Mouse (Mus musculus) gastrocnemius, postnatal 36 days (tissue): ENCODE data around the gene Gdpd3. TPM values are rescaled to one million over a fixed set of nuclear protein-coding genes. Genes with fewer than 3 reads are reported as not detected.
"Not testable (repeated sequence)": the region's sequence is repeated elsewhere in the genome, so short reads cannot be mapped to it uniquely, and the experiment has no call there.

Experiments used
- DNase-seq, 2 experiments: peaks; one replicate each; pipeline ENCODE4 v3.0.0; 2022
- intact Hi-C: fragments of 180-260 bp; cut with DNase I; formaldehyde crosslinking; loops from one replicate; pipeline ENCODE4 v1.15.1; 2025
- total RNA-seq, 2 experiments: library from RNA; stranded (reverse); gene quantifications; 2 replicates each; pipeline ENCODE4 v1.2.3; 2021

Gdpd3 gene
- total RNA-seq, 2 experiments from 2014 or later: 0.99 to 1.8 TPM

GRCm38 (mm10) chr7:126759672-126760390, 6.3 kb upstream of the Gdpd3 start:
- no peak for DNase-seq
- intact Hi-C loops: loop anchor here (5.0 kb wide), 1 partner anchor 257 kb away; the partner anchor contains the start of genes Pagr1a and Pagr1b

- DNase-seq: peak; percentile 58 to 67
- intact Hi-C loops: no loop called here
These were observed 5.7 kb upstream of the Gdpd3 start for GRCm38 (mm10) chr7:126760391-126760802.

DNA sequence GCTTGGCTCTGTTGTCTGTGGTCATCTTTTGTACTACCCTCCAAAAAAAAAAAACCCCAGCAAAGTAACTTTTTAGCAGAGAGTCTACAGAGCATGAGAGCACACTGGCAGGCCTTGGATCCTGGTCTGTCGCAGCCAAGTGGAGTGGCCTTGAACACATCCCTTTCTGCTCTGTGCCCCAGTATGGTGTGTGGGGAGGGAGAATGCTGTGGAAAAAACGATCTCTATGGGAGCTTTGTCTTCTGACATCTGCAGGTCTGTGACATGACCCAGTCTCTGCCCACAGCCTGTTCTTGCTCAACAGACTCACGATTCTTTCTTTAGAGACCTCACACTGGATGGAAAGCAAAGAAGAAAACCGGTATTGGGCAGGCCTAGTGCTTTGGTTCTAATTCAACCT, 5.2 kb upstream of the Gdpd3 start:
- intact Hi-C loops: no loop called here
- DNase-seq: no peak

DNA sequence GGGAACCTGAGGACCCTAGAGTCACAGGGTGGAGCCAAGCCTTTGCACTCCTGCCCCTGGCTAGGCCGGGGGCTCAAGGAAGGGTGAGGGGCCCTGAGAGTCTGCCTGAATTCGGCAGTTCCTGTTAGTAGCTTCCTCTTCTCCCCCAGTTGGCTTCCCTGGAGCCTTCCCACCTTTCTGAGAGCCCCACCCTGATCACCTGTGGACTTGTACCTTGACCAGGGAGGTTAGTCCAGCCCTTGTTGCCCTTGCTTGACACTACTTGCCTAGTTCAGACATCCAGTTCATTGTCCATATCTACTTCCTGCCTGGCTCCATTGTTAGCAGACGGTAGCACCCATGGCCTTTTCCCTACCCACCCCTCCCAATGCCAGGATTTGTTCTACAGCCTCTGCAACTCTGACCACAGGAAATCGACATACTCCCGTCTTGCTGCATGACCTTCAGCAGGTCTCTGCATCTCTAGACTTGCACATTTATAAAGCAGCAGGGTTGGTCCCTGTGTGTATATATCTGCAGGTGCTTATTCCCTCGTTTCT, 4.5 kb upstream of the Gdpd3 start:
- no peak for DNase-seq
- intact Hi-C loops: no loop called here

DNA sequence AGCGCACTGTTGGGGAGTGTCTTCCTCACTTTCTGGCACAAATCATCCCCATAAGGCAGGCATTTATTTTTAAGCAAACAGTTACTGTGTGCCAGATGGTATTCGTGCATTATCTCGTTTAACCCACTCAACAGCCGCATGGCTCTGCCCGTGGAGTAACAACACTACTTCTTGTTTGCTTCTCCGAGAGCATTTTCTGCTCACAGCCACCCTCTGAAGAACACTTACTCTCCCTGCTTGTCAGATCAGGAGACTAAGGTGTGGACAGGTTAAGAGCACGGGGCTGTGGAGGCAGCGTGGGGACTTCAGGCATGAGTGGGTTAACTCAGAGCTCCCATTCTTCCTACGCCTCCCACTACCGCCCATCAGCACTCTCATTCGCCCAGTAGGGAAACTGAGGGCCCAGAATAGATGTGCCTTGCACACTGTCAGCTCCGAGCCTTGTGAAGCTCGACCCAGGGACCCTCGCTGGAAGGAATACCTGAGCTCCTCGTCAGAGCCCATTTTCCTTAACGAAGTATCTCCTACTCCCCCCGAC, 3.6 kb upstream of the Gdpd3 start:
- intact Hi-C loops: no loop called here
- DNase-seq: no peak

DNA sequence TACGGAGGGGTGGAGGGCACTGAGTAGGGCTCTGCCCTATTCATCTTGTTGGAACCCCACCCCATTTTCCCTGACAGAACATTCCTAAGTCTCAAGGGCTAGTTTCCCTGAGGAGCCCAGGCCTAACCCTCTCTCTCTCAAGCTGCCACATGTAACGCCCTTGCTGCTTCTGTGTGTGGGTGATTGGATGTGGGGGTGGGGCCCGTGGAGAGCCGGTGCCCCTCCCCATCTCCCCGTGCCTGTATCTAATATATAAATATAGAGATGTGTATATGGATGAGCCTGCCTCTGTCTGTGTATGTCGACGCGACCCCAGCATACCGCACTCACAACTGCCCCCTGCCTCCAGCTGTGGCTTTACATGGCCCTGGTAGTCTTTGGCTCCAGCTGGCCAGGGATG, 594 bp upstream of the Gdpd3 start:
- intact Hi-C loops: no loop called here
- DNase-seq: no peak

GRCm38 (mm10) chr7:126767001-126767400, 867 bp downstream of the Gdpd3 start:
- intact Hi-C loops: no loop called here
- no peak for DNase-seq

DNA sequence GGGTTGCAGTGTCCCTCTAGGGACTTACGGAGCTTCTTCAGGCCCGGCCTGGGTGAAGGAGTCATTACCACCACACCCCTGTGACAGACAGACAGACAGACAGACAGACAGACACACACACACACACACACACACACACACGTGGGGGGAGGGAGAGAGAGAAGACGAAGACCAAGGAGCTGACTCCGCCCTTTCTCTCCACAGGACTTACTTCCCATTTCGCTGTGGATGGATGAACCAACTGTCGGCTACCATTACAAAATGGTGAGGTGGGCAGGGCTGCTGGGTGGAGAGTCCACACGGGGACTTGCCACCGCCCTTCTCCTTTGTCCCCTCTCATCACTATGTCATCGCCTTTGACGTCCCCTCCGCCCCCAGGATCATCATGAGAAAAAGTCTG, 4.7 kb downstream of the Gdpd3 start:
- no peak for DNase-seq
- intact Hi-C loops: no loop called here

DNA sequence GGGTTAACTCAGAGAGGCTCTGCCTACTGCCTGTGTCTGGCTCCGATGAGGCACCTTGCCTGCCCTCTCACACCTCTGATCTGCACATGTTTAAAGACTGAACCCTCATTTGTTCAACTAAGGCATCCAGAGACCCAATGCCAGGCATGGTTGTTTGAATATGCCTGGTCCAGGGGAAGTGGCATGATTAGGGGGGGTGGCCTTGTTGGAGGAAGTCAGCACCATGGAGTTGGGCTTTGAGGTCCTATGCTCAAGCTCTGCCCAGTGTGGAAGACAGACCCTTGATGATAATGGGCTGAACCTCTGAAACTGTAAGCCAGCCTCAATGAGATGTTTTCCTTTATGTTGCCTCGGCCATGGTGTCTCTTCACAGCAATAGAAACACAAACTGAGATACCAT, 7.2 kb downstream of the Gdpd3 start:
- intact Hi-C loops: no loop called here
- DNase-seq: no peak

GRCm38 (mm10) chr7:126774463-126774862, 8.3 kb downstream of the Gdpd3 start:
- no peak for DNase-seq
- intact Hi-C loops: no loop called here

DNA sequence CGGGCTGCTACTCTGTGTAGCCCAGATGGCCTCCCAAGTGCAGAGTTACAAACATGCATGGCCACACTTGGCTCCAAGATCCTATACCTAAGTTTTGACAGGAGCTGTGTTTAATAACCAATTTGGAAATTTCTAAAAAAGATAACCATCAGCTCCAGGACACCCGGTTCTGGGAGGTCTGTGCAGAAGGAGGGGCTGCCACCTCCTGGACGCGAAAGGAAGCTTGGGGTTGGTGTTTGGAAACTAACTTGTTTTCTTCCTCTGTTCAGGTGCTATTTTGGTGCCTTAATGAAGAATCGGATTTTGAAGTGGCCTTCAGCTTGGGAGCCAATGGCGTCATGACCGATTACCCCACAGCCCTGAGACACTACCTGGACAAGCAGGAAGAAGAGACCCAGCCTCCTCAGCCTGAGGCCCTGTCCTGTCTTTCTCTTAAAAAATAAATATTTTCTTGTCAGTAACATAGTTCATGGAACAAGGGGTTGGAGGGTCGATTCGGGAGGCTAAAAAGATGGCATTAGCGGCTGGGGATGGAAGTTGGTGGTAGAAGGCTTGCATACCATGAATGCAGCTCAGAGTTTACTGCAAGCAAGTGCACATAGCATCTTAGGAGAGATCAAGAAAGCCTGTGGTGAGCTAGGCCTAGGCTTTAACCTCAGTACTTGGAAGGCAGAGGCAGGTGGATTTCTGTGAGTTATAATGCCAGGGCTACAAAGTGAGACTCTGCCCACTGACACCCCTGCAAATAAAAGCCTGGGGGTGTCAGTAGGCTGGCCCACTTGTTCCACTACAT, 9.2 kb downstream of the Gdpd3 start:
- DNase-seq: no peak
- intact Hi-C loops: no loop called here

DNA sequence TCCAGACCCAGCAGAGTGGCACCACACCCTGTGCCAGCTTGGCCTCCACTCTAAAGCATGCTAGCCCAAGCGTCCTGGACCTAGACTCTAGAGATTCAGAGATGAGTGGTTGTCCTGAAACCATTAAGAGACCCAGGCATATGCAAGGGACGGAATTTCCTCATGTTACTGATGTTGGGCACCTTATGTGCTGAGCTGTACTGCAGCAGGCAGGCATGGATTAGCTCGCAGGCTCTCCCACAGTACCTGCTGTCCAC, 9.8 kb downstream of the Gdpd3 start:
- DNase-seq: no peak
- intact Hi-C loops: no loop called here

DNA sequence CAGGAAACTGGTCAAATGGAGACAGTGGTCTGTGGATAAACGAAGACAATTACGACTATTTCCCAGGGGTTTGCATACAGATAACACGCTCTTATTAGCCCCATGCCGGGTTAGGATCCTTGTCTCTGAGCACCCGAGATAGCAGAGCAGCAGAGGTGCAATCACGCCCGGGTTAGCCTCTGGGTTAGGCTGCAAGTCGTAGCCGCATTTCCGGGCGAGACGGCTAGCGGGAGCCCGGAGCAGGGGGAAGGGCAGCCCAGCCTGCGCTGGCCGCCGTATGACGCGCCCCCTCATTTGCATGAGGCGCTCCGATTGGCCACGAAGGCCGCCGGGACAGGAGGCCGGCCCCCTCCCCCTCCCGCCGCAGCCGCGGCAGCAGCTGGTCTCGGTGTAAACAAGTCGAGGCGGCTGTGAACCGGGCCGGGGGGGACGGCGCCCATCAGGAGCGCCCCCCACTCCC, 10.5 kb downstream of the Gdpd3 start, which contains the start of gene Ypel3:
TSS of gene Ypel3 (plus strand) at position 358 of the 460 bp plus-strand sequence.
- intact Hi-C loops: no loop called here
- DNase-seq: peak; percentile 91 to 93

- DNase-seq: no peak
- intact Hi-C loops: no loop called here
These were observed 11.3 kb downstream of the Gdpd3 start for GRCm38 (mm10) chr7:126777476-126777875.

- intact Hi-C loops: no loop called here
- no peak for DNase-seq
These were observed 12.0 kb downstream of the Gdpd3 start for GRCm38 (mm10) chr7:126778147-126778546.

GRCm38 (mm10) chr7:126779101-126779500, 13.0 kb downstream of the Gdpd3 start:
- intact Hi-C loops, DNase-seq: not testable (repeated sequence)

- intact Hi-C loops: no loop called here
These were observed 14.1 kb downstream of the Gdpd3 start for GRCm38 (mm10) chr7:126779983-126780970.

DNA sequence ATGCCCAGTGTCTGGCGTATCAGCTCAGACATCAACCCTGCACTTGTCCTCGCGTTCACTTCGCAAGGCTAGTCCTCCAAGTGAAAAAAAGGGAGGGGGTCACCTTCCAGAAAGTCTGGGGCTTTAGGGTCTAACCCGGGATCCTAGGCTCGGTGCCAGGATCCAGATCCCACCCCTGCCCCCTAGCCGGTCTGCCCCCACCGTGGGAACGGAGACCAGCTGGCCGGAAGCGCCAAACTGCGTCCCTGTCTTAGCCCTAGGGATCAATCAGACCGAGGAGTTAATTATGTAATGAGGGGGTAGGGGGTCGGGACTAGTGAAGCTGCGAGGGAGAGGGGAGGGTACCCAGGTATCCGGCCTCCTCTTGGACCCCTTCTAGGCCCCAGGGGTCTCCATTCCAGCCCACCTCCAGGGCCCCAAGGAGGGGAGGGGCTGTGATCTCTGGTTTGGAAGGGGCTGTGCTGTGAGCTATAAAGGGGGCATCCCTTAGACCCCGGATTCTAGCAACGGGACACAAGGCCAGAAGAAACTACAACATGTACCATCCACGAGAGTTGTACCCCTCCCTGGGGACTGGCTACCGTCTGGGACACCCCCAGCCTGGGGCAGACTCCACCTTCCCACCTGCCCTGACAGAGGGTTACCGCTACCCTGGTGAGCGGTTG, 15.0 kb downstream of the Gdpd3 start, which contains the start of gene Tbx6:
TSS of gene Tbx6 (plus strand) at position 513 of the 665 bp plus-strand sequence.
- no peak for DNase-seq
- intact Hi-C loops: no loop called here

More at GRCm38 (mm10) chr7:126779983-126780970, 14.1 kb downstream of the Gdpd3 start:
- peak; percentile 73 to 84 for DNase-seq

- intact Hi-C loops: no loop called here
These were observed 15.7 kb downstream of the Gdpd3 start for GRCm38 (mm10) chr7:126781661-126782370.

More at GRCm38 (mm10) chr7:126781661-126782370, 15.7 kb downstream of the Gdpd3 start:
- DNase-seq: no peak
